Mouse (Mus musculus) kidney, postnatal 0 days (tissue): ENCODE measurements around the gene Rsph3b. TPM values are rescaled to one million over a fixed set of nuclear protein-coding genes. Genes with fewer than 3 reads are reported as not detected.

Source experiments
- ATAC-seq: fragments of 200-750 bp; cut with Nextera tagmentation; replicated peaks from 2 replicates; pipeline ENCODE4 v1.8.0; 2017; ENCODE audit warnings: low read depth, moderate number of reproducible peaks, moderate TSS enrichment, moderate library complexity; ENCODE audit not compliant: low FRiP score
- DNase-seq: peaks from one replicate; pipeline ENCODE4 v3.0.0-alpha.2; 2016; ENCODE audit warnings: low spot score
- H3K27ac ChIP-seq: fragments of 300-500 bp; sonication (generic); 2 replicates; pipeline ENCODE4 v1.5.1; 2014; ENCODE audit warnings: mild to moderate bottlenecking
- H3K27me3 ChIP-seq: fragments of 300-500 bp; sonication (generic); 2 replicates; pipeline ENCODE4 v1.6.1; 2014; ENCODE audit warnings: low read length, mixed read lengths; ENCODE audit not compliant: insufficient read depth
- H3K36me3 ChIP-seq: fragments of 300-500 bp; sonication (generic); 2 replicates; pipeline ENCODE4 v1.6.1; 2014; ENCODE audit warnings: low read length, mixed read lengths; ENCODE audit not compliant: insufficient read depth
- H3K4me1 ChIP-seq: fragments of 300-500 bp; sonication (generic); replicated peaks from 2 replicates; pipeline ENCODE4 v1.6.1; 2014; ENCODE audit warnings: antibody characterized with exemption, low read length, mixed read lengths; ENCODE audit not compliant: insufficient read depth
- H3K4me2 ChIP-seq: fragments of 300-500 bp; sonication (generic); 2 replicates; pipeline ENCODE4 v1.6.1; 2014; ENCODE audit warnings: mild to moderate bottlenecking, low read length, moderate library complexity, mixed read lengths
- H3K4me3 ChIP-seq: fragments of 300-500 bp; sonication (generic); replicated peaks from 2 replicates; pipeline ENCODE4 v1.5.1; 2014; ENCODE audit warnings: low read depth, low read length
- H3K9ac ChIP-seq: fragments of 300-500 bp; sonication (generic); 2 replicates; pipeline ENCODE4 v1.6.1; 2014; ENCODE audit warnings: low read depth, low read length
- H3K9me3 ChIP-seq: fragments of 300-500 bp; sonication (generic); replicated peaks from 2 replicates; pipeline ENCODE4 v1.6.1; 2016; ENCODE audit warnings: low read length, inconsistent platforms, mixed read lengths
- CTCF ChIP-seq: IDR thresholded peaks from 2 replicates; pipeline ENCODE4 v1.5.1; 2016; ENCODE audit warnings: antibody characterized with exemption, low read depth, mild to moderate bottlenecking, moderate library complexity
- WGBS: fragments of 180-500 bp; shearing (Covaris S2); extraction: QIAGEN DNeasy Blood & Tissue Kit; methylation state at CpG from one replicate; pipeline ENCODE4 v1.1.7; 2014; 5-methylcytosine and 5-hydroxymethylcytosine counted together
- polyA plus RNA-seq: library from polyadenylated mRNA; unstranded; fragments of >200 nt; fragmentation: Nextera tagmentation; extraction: Ambion mirVana; gene quantifications from 2 replicates; pipeline ENCODE4 v1.2.1, GENCODE M21; 2015

The Rsph3b gene
- polyA plus RNA-seq, 1 experiment from 2014 or later, result 63.4 TPM

DNA sequence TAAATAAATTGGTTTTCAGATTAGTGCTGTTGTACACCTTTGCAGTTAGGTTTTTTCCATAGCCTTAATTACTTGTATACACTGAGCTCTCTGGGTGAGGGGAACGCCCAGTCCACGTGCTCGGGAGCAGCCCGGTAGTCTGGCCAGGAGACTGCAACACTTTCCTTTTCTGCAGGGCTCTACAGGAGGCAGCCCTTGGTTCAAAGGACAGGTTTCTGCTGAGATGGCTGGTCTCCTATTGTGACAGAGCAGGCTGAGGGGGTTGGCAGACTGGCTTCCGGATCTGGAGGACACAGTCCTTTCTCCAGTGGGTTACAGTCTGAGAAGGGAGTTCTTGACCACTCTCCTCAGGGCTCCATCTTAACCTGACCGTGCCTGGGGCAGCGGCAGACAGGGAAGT is 80.7 kb downstream of the Rsph3b start:
- H3K4me2 ChIP-seq, result no peak overlapping the region
- H3K27me3 ChIP-seq, result no peaks in the 10 kb centered on the region
- peaks cover 13% of the 10 kb centered on the region; the same call in 1 of the 2 replicates for H3K4me1 ChIP-seq
- peak; percentile 43 for DNase-seq
- H3K4me3 ChIP-seq, result no peak overlapping the region
- 24% methylated on average over 7 of the region's 7 CpGs for WGBS
- no peaks in the 10 kb centered on the region for H3K36me3 ChIP-seq
- no peak overlapping the region for H3K9ac ChIP-seq
- peak; percentile 88 for ATAC-seq
- H3K27ac ChIP-seq, result no peak overlapping the region
- TF ChIP-seq CTCF, result no peak
- H3K9me3 ChIP-seq, result no peaks in the 10 kb centered on the region

DNA sequence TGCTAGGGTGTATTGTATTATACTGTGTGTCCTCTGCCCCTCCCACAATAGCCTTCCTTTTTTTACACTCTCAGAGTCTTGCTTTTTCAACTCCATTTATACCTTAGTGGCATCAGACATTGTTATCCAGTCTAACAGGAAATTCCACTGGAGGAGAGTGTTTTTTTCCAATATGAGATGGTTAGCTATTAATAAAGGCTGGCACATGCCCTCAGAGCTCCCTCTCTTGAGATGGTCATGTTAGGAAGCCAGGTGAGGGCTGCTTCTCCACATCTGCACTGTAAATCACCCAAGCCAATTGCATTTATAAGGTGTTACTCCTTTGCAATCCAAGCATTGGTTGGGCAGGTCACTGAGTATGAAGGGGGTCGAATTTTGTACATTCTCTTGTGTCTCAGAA is 81.9 kb downstream of the Rsph3b start:
- no peak for ATAC-seq
- no peak overlapping the region for H3K4me3 ChIP-seq
- no peaks in the 10 kb centered on the region for H3K27me3 ChIP-seq
- no peaks in the 10 kb centered on the region for H3K36me3 ChIP-seq
- DNase-seq, result no peak
- peak overlapping the region; percentile 6; the same call in 1 of the 2 replicates for H3K27ac ChIP-seq
- no peak for TF ChIP-seq CTCF
- no peak overlapping the region for H3K9ac ChIP-seq
- WGBS, result 63% methylated on average over 1 of the region's 1 CpGs
- H3K9me3 ChIP-seq, result no peaks in the 10 kb centered on the region
- H3K4me1 ChIP-seq, result peaks cover 18% of the 10 kb centered on the region; the same call in 1 of the 2 replicates
- no peak overlapping the region for H3K4me2 ChIP-seq

DNA sequence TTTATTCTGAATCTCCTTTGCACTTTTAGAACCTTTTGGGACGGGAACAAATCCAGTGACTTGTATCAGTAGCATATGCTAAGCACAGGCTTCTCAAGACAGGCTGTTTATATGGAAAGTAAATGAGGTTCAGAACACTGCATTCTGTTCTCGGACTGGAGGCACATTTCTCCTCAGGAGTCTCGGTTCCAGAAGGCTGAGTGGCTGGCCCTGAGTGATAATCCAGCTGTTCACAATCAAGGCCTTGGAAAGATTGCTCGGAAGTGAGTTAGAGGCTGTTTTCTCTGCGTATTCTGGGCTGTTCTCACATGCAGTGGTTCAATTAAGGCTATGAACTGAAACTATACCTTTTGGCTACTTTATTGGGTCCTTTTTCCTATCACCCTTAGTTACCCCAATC is 82.9 kb downstream of the Rsph3b start:
- DNase-seq (no peak), ATAC-seq (no peak)
- Histone ChIP-seq H3K36me3 (no peaks in the 10 kb centered on the region), H3K9me3 (no peaks in the 10 kb centered on the region), H3K27ac (peak overlapping the region; percentile 25; the same call in 1 of the 2 replicates), H3K27me3 (no peaks in the 10 kb centered on the region), H3K9ac (no peak overlapping the region), H3K4me1 (peaks cover 25% of the 10 kb centered on the region; the same call in 1 of the 2 replicates), H3K4me2 (no peak overlapping the region), H3K4me3 (no peak overlapping the region)
- TF ChIP-seq CTCF, result no peak
- WGBS, result 58% methylated on average over 5 of the region's 5 CpGs

DNA sequence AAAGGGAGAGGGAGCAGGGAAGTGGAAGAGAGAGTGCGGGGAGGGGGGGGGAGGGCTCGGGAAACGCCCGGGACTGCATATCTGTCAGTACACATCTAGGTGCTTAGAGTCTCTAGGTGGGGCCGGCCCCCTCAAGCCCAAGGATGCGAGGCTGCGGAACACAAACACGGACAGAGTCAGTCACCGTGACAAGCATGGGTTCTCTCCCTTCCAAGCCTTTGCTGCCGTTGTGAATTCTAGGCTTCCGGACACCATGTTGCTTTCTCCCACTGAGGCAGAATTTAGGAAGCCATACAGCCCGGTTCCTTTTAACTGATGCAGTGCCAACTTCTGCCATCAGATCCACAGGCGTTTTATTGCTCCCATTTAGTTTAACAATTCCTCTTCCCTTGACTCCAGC is 83.6 kb downstream of the Rsph3b start:
- Histone ChIP-seq H3K4me3 (no peak overlapping the region), H3K36me3 (no peaks in the 10 kb centered on the region), H3K9ac (no peak overlapping the region), H3K27me3 (no peaks in the 10 kb centered on the region), H3K9me3 (no peaks in the 10 kb centered on the region), H3K27ac (no peak overlapping the region; the same call in 1 of the 2 replicates), H3K4me1 (peaks cover 30% of the 10 kb centered on the region; the same call in 1 of the 2 replicates), H3K4me2 (peak overlapping the region; percentile 8; the same call in 1 of the 2 replicates)
- DNase-seq (no peak), ATAC-seq (no peak; the same call in 1 of the 2 replicates)
- 20% methylated on average over 13 of the region's 13 CpGs for WGBS
- TF ChIP-seq CTCF, result no peak

DNA sequence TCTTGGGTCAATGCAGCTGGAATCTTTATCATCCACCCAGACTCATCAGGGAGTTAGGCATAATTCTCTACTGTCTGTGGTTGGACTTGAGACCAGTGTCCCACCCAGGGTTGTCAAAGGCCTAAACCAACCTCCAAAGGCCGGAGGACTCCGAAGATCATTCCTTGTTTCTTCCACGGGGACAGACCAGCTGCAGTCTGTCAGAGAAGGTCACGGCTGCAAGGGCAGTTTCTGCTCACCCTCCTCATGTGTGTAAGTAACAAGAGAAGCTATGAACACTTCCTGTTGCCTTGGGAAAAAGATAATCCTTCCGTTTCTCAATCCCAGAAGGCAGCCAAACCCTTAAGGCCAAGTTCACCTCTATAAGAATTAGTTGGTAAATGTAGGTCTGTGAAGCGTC is 85.0 kb downstream of the Rsph3b start:
- ATAC-seq (no peak), DNase-seq (peak; percentile 55)
- no peaks in the 10 kb centered on the region for H3K36me3 ChIP-seq
- H3K9ac ChIP-seq, result no peak overlapping the region
- H3K27me3 ChIP-seq, result no peaks in the 10 kb centered on the region
- H3K9me3 ChIP-seq, result no peaks in the 10 kb centered on the region
- no peak for TF ChIP-seq CTCF
- no peak overlapping the region for H3K4me3 ChIP-seq
- no peak overlapping the region for H3K4me2 ChIP-seq
- H3K27ac ChIP-seq, result no peak overlapping the region
- 43% methylated on average over 6 of the region's 6 CpGs for WGBS
- peaks cover 31% of the 10 kb centered on the region; the same call in 1 of the 2 replicates for H3K4me1 ChIP-seq

DNA sequence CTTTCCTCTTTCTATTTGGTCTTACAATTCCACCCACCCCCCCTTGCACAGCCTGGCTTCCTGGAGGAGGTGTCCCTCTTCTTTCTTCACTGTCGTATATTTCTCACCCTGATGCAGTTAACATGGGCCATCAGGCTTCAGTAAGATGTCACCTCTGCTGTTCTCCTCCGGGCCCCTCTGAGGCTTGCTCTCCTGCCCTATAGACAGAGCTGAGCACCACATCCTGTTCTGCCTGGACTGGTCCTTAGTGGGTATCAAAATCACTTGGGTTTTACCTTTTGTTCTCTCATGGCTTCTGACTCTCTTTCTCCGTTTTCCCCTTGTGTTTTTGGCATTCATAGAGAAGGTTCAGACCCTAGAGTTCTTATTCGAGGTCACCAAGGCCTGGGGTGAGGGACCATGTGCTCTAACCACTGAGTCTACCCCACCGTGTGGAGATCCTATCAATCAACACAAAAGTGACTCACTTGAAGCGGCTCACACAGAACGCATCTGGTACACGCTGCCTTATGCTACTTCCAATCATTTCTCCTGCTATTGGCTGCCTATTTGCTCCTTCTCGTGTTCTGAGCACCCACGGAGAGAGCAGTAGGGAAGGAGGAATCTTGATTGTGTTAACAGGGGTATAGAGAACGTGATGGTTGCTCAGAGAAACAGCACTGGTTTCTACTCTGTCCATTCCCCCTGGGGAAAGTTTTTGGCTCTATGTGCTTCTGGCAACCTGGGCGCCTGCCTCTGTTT is 86.3 kb downstream of the Rsph3b start:
- ATAC-seq, result no peak
- Histone ChIP-seq H3K4me3 (no peak overlapping the region), H3K36me3 (no peaks in the 10 kb centered on the region), H3K27ac (no peak overlapping the region), H3K27me3 (no peaks in the 10 kb centered on the region), H3K9me3 (no peaks in the 10 kb centered on the region), H3K4me1 (peaks cover 31% of the 10 kb centered on the region; the same call in 1 of the 2 replicates), H3K9ac (no peak overlapping the region), H3K4me2 (peak overlapping the region; percentile 49; the same call in 1 of the 2 replicates)
- DNase-seq, result no peak
- 68% methylated on average over 12 of the region's 12 CpGs for WGBS
- no peak for TF ChIP-seq CTCF
